Mouse (Mus musculus) megakaryocyte, embryonic 14.5 days (primary cell): ENCODE results near the gene Pdss2.

Experiments
- FLI1 ChIP-seq: IDR thresholded peaks from 2 replicates; pipeline ENCODE4 v1.6.1; 2012; ENCODE audit warnings: low read length, inconsistent platforms, mixed read lengths
- GATA1 ChIP-seq: IDR thresholded peaks from 3 replicates; pipeline ENCODE4 v1.6.1; 2012; ENCODE audit warnings: mixed read lengths, low read length, inconsistent platforms, borderline replicate concordance

DNA sequence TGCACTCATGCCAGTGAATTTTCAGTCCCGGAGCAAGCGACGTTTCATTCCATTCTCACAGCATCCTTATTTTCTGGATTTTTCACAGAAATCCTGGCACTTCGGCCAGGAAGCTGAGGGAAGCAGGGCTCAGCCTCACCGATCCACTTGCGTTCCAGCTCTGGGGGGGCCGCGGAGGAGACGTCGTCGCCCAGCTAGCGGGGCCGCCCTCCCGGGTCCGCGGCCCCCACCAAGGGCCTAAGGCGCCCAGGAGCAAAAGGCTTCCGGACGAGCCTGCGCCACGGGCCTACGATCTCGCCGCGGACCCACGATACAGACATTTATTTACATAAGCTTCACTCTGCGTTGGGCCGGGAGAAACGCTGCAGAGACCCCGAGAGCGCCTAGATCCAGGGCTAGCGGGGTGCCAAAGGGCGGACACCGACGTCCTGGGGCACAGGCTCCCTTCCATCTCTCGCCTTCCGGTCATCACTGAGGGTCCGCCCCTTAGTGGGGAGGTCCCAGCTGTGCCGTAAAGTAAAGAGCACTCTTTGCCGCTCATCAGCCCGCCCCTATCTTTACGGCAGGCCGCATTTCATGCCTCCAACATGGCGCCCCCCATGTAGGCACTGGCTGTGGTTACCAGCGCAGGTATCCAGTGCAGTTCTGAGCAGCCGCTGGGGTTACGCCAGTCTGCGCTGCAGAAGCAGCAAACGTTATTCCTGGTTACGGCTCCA, at the start of gene Pdss2:
- no peak for TF ChIP-seq GATA1
- no peak for TF ChIP-seq FLI1
